Mouse (Mus musculus): ENCODE data around the gene Cyb561a3. TPM values are rescaled to one million over a fixed set of nuclear protein-coding genes. Genes with fewer than 3 reads are reported as not detected.

Cyb561a3 gene
- polyA plus RNA-seq, 1 experiment from 2014 or later = 17.0 TPM

- no peaks in the 10 kb centered on the region for H3K27me3 ChIP-seq (replicated peaks)
- H3K4me3 ChIP-seq (replicated peaks) = no peak overlapping the region
- H3K27ac ChIP-seq = no peak overlapping the region
- peaks cover 4% of the 10 kb centered on the region; the same call in 1 of the 2 replicates for H3K4me1 ChIP-seq (replicated peaks)
- 41% methylated on average over 4 of the region's 4 CpGs for WGBS
- no peak overlapping the region for H3K4me2 ChIP-seq (replicated peaks)
- 0 out of 2 replicates have a peak, but pooled peaks cover 1% of the 10 kb centered on the region for H3K36me3 ChIP-seq
- no peak overlapping the region for H3K9ac ChIP-seq
- no peak for ATAC-seq
- no peaks in the 10 kb centered on the region for H3K9me3 ChIP-seq
Observed at GRCm38 (mm10) chr19:10565217-10565616, 11.8 kb upstream of the Cyb561a3 start.

DNA sequence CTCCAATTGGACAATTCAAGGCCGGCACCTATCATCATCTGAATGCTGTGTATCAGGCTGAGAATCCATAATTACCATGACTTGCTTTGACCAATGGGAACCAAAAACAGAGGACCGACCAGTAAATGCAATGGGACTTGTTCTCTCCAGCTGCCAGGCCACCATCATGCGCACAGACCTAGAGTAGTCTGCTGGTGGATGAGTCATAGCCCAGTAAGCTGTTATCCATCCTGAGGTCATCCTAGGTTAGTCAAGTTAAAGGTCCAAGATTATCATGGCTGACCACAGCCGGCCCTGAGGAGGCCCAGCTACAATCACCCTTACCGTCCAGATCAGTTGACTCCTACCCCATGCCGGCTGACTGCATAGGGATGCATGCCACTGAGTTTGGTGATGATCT is 7.3 kb upstream of the Cyb561a3 start:
- Histone ChIP-seq H3K4me1 (replicated peaks) (no peaks in the 10 kb centered on the region), H3K4me2 (replicated peaks) (no peak overlapping the region), H3K27me3 (replicated peaks) (no peaks in the 10 kb centered on the region), H3K9me3 (no peaks in the 10 kb centered on the region), H3K9ac (no peak overlapping the region), H3K4me3 (replicated peaks) (no peak overlapping the region), H3K27ac (no peak overlapping the region), H3K36me3 (peaks cover 5% of the 10 kb centered on the region; the same call in 1 of the 2 replicates)
- no peak for ATAC-seq
- 93% methylated on average over 6 of the region's 6 CpGs for WGBS

DNA sequence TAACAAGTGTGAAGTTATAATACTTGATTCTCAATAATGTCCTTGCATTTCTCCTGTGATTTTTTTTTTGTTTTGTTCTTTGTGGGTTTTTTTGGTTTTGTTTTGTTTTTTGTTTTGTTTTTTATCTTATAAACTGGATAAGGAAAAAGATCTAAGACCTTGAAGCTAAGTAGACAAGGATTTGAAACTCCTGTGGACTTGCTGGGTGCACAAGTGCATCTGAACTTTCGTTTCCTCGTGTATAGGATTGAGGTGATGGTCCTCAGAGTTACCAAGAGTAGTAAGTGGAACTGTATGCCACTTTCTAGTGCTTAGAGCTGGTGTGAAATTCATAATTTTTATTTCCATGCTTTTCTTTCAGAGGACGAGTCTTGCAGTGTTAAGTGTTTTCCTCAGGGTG is 3.1 kb downstream of the Cyb561a3 start:
- H3K4me2 ChIP-seq (replicated peaks) = no peak overlapping the region
- H3K4me3 ChIP-seq (replicated peaks) = no peak overlapping the region
- no peaks in the 10 kb centered on the region for H3K27me3 ChIP-seq (replicated peaks)
- H3K9ac ChIP-seq = no peak overlapping the region
- H3K36me3 ChIP-seq = 0 out of 2 replicates have a peak, but pooled peaks cover under 1% of the 10 kb centered on the region
- ATAC-seq = no peak
- H3K9me3 ChIP-seq = no peaks in the 10 kb centered on the region
- H3K27ac ChIP-seq = no peak overlapping the region
- peaks cover 3% of the 10 kb centered on the region; the same call in 1 of the 2 replicates for H3K4me1 ChIP-seq (replicated peaks)
- WGBS = 82% methylated on average over 3 of the region's 3 CpGs

DNA sequence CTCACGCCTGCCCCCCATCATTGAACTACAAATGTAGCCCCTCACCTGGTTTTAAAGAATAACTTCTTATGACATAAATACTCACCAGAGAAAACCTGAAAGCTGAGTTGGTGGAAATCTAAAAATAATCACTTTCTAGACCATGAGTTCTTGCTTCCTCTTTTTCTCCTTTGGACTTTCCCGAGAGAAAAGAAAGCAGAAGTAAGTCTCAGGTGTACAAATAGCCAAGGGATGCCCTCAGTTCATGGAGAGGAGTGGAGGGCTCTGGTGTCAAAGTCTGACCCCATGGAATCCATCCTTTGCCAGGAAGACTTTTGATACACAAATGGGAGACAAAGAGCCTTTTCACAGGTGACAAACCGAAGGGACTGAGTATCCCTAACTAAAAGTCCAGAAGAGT is 3.8 kb downstream of the Cyb561a3 start:
- H3K4me2 ChIP-seq (replicated peaks) = no peak overlapping the region
- ATAC-seq = no peak
- H3K9me3 ChIP-seq = no peaks in the 10 kb centered on the region
- peaks cover 3% of the 10 kb centered on the region; the same call in 1 of the 2 replicates for H3K4me1 ChIP-seq (replicated peaks)
- H3K27ac ChIP-seq = no peak overlapping the region
- no peaks in the 10 kb centered on the region for H3K36me3 ChIP-seq
- H3K4me3 ChIP-seq (replicated peaks) = no peak overlapping the region
- no peaks in the 10 kb centered on the region for H3K27me3 ChIP-seq (replicated peaks)
- no peak overlapping the region for H3K9ac ChIP-seq
- WGBS = 81% methylated on average over 3 of the region's 3 CpGs

DNA sequence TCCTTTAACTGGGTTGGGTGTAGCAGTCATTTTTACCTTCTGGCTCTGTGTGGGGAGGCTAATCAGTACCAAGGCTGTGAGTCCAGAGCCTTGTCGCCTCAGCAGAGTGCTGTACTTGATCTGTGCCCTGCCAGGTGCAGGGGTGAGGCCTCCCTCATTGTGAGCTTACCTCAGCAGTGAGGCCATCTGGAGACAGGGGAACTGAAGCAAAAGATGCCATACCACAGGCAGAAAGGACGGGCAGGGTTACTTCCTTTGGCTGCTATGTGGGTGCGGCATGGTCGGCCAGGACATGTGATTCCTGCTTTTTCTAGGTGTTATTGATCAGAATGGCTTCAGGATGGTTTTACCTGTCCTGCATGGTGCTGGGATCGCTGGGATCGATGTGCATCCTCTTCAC is 5.0 kb downstream of the Cyb561a3 start:
- Histone ChIP-seq H3K9ac (no peak overlapping the region), H3K4me1 (replicated peaks) (peaks cover 3% of the 10 kb centered on the region; the same call in 1 of the 2 replicates), H3K4me2 (replicated peaks) (no peak overlapping the region), H3K9me3 (no peaks in the 10 kb centered on the region), H3K27ac (no peak overlapping the region), H3K4me3 (replicated peaks) (no peak overlapping the region), H3K27me3 (replicated peaks) (no peaks in the 10 kb centered on the region), H3K36me3 (no peaks in the 10 kb centered on the region)
- WGBS = 82% methylated on average over 6 of the region's 6 CpGs
- ATAC-seq = no peak

- no peak for ATAC-seq
- H3K9me3 ChIP-seq = no peaks in the 10 kb centered on the region
- no peaks in the 10 kb centered on the region for H3K36me3 ChIP-seq
- no peak overlapping the region for H3K4me3 ChIP-seq (replicated peaks)
- H3K27ac ChIP-seq = no peak overlapping the region
- no peaks in the 10 kb centered on the region for H3K27me3 ChIP-seq (replicated peaks)
- WGBS = 76% methylated on average over 7 of the region's 7 CpGs
- no peaks in the 10 kb centered on the region for H3K4me1 ChIP-seq (replicated peaks)
- no peak overlapping the region for H3K4me2 ChIP-seq (replicated peaks)
- H3K9ac ChIP-seq = no peak overlapping the region
Observed at GRCm38 (mm10) chr19:10583550-10584146, 6.7 kb downstream of the Cyb561a3 start.

GRCm38 (mm10) chr19:10585112-10585511 is 8.1 kb downstream of the Cyb561a3 start:
- Histone ChIP-seq H3K27me3 (replicated peaks) (no peaks in the 10 kb centered on the region), H3K9me3 (no peaks in the 10 kb centered on the region), H3K4me1 (replicated peaks) (no peaks in the 10 kb centered on the region), H3K9ac (no peak overlapping the region), H3K36me3 (peaks cover 4% of the 10 kb centered on the region; the same call in 1 of the 2 replicates), H3K27ac (no peak overlapping the region), H3K4me3 (replicated peaks) (no peak overlapping the region), H3K4me2 (replicated peaks) (no peak overlapping the region)
- peak; percentile 85 for ATAC-seq
- 59% methylated on average over 8 of the region's 8 CpGs for WGBS

- Histone ChIP-seq H3K27ac (no peak overlapping the region), H3K36me3 (peaks cover 4% of the 10 kb centered on the region; the same call in 1 of the 2 replicates), H3K4me3 (replicated peaks) (no peak overlapping the region), H3K9ac (no peak overlapping the region), H3K4me1 (replicated peaks) (no peaks in the 10 kb centered on the region), H3K4me2 (replicated peaks) (no peak overlapping the region), H3K27me3 (replicated peaks) (no peaks in the 10 kb centered on the region), H3K9me3 (no peaks in the 10 kb centered on the region)
- 84% methylated on average over 8 of the region's 8 CpGs for WGBS
- no peak for ATAC-seq
Observed at GRCm38 (mm10) chr19:10587231-10587630, 10.3 kb downstream of the Cyb561a3 start.

GRCm38 (mm10) chr19:10589127-10589857 is 12.3 kb downstream of the Cyb561a3 start:
- no peak; the same call in 1 of the 2 replicates for ATAC-seq
- 61% methylated on average over 5 of the region's 5 CpGs for WGBS
- Histone ChIP-seq H3K27ac (no peak overlapping the region), H3K4me1 (replicated peaks) (no peaks in the 10 kb centered on the region), H3K9ac (no peak overlapping the region), H3K27me3 (replicated peaks) (no peaks in the 10 kb centered on the region), H3K4me2 (replicated peaks) (no peak overlapping the region), H3K4me3 (replicated peaks) (no peak overlapping the region), H3K9me3 (no peaks in the 10 kb centered on the region), H3K36me3 (peaks cover 7% of the 10 kb centered on the region; the same call in 1 of the 2 replicates)

- ATAC-seq = no peak
- Histone ChIP-seq H3K4me1 (replicated peaks) (no peaks in the 10 kb centered on the region), H3K27ac (no peak overlapping the region), H3K36me3 (peaks cover 7% of the 10 kb centered on the region; the same call in 1 of the 2 replicates), H3K9me3 (no peaks in the 10 kb centered on the region), H3K9ac (no peak overlapping the region), H3K4me3 (replicated peaks) (no peak overlapping the region), H3K27me3 (replicated peaks) (no peaks in the 10 kb centered on the region), H3K4me2 (replicated peaks) (no peak overlapping the region)
- 71% methylated on average over 3 of the region's 3 CpGs for WGBS
Observed at GRCm38 (mm10) chr19:10590301-10590700, 13.3 kb downstream of the Cyb561a3 start.

DNA sequence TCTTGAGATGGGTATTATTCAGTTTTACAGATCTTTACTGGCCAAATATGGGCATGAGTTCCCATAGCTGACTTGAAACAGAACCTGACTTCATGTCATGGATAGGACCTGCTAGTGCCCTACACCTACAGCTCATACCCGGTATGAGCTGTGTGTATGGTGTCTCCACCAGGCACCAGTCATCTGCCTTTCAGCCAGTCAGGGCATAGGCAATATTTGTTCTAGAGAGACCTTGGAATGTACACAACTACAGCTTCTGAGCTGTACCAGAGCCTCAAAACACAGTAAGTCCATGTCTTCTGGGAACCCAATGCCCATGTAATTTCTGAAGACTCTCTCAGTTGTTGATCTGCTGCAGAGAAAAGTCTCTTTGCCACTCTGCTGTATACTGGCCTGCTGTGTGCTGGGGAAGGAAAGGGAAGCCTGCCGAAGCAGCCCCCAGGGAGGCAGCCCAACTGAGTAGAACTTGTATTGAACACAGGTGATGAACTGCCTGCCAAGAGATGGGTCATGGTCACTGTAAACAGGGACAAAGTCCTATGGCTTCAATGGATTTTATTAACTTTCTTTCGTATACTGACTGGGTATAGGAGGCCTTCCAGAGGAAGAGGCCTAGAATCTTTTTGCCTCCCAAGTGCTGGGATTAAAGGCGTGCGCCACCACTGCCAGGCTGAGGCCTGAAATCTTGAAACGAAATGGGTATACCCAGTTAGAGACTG is 14.8 kb downstream of the Cyb561a3 start:
- Histone ChIP-seq H3K4me3 (replicated peaks) (no peak overlapping the region), H3K4me1 (replicated peaks) (no peaks in the 10 kb centered on the region), H3K36me3 (peaks cover 13% of the 10 kb centered on the region), H3K9me3 (no peaks in the 10 kb centered on the region), H3K27me3 (replicated peaks) (no peaks in the 10 kb centered on the region), H3K27ac (no peak overlapping the region), H3K9ac (no peak overlapping the region), H3K4me2 (replicated peaks) (no peak overlapping the region)
- ATAC-seq = no peak
- 85% methylated on average over 6 of the region's 6 CpGs for WGBS

- no peak overlapping the region for H3K4me2 ChIP-seq (replicated peaks)
- no peaks in the 10 kb centered on the region for H3K9me3 ChIP-seq
- H3K27me3 ChIP-seq (replicated peaks) = no peaks in the 10 kb centered on the region
- no peak overlapping the region for H3K27ac ChIP-seq
- H3K9ac ChIP-seq = no peak overlapping the region
- H3K4me1 ChIP-seq (replicated peaks) = 0 out of 2 replicates have a peak, but pooled peaks cover 8% of the 10 kb centered on the region
- 42% methylated on average over 3 of the region's 3 CpGs for WGBS
- H3K36me3 ChIP-seq = peaks cover 16% of the 10 kb centered on the region
- no peak overlapping the region for H3K4me3 ChIP-seq (replicated peaks)
- ATAC-seq = no peak
Observed at GRCm38 (mm10) chr19:10598188-10598587, 21.2 kb downstream of the Cyb561a3 start.
